Mouse (Mus musculus) heart, embryonic 13.5 days (tissue): ENCODE measurements around the gene Ptdss2. TPM values are rescaled to one million over a fixed set of nuclear protein-coding genes. Genes with fewer than 3 reads are reported as not detected.

ENCODE experiments used
- ATAC-seq: fragments of 200-750 bp; cut with Nextera tagmentation; 2 replicates; pipeline ENCODE4 v1.8.0; 2017; ENCODE audit warnings: moderate TSS enrichment; ENCODE audit not compliant: insufficient number of reproducible peaks, low FRiP score, low TSS enrichment; ENCODE audit errors: extremely low read depth
- H3K27ac ChIP-seq: fragments of 300-500 bp; sonication (generic); replicated peaks from 2 replicates; pipeline ENCODE4 v1.5.1; 2015; ENCODE audit warnings: moderate library complexity, mild to moderate bottlenecking, inconsistent platforms
- H3K27me3 ChIP-seq: fragments of 300-500 bp; sonication (generic); replicated peaks from 2 replicates; pipeline ENCODE4 v1.6.1; 2015; ENCODE audit warnings: mild to moderate bottlenecking, inconsistent platforms
- H3K36me3 ChIP-seq: fragments of 300-500 bp; sonication (generic); 2 replicates; pipeline ENCODE4 v1.6.1; 2015; ENCODE audit warnings: mild to moderate bottlenecking, inconsistent platforms
- H3K4me1 ChIP-seq: fragments of 300-500 bp; sonication (generic); 2 replicates; pipeline ENCODE4 v1.6.1; 2015; ENCODE audit warnings: inconsistent platforms
- H3K4me2 ChIP-seq: fragments of 300-500 bp; sonication (generic); 2 replicates; pipeline ENCODE4 v1.6.1; 2015; ENCODE audit warnings: inconsistent platforms, mild to moderate bottlenecking, moderate library complexity
- H3K4me3 ChIP-seq: fragments of 300-500 bp; sonication (generic); 2 replicates; pipeline ENCODE4 v1.5.1; 2015; ENCODE audit warnings: moderate library complexity, mild to moderate bottlenecking, inconsistent platforms
- H3K9ac ChIP-seq: fragments of 300-500 bp; sonication (generic); 2 replicates; pipeline ENCODE4 v1.6.1; 2015; ENCODE audit warnings: inconsistent platforms, mild to moderate bottlenecking, moderate library complexity
- H3K9me3 ChIP-seq: fragments of 300-500 bp; sonication (generic); 2 replicates; pipeline ENCODE4 v1.6.1; 2016; ENCODE audit warnings: inconsistent platforms
- WGBS: fragments of 180-500 bp; shearing (Covaris S2); methylation state at CpG from one replicate; pipeline ENCODE4 v1.1.7; 2015; ENCODE audit warnings: mixed read lengths; 5-methylcytosine and 5-hydroxymethylcytosine counted together
- polyA plus RNA-seq: library from polyadenylated mRNA; unstranded; fragments of >200 nt; fragmentation: Nextera tagmentation; extraction: Ambion mirVana; gene quantifications from 2 replicates; pipeline ENCODE4 v1.2.1, GENCODE M21; 2015

Gene Ptdss2
- polyA plus RNA-seq, 1 experiment from 2014 or later = 57.9 TPM

- Histone ChIP-seq H3K4me1 (peaks cover 21% of the 10 kb centered on the region), H3K4me2 (peak overlapping the region; percentile 85), H3K9me3 (no peaks in the 10 kb centered on the region), H3K9ac (peak overlapping the region; percentile 86), H3K27ac (peak overlapping the region; percentile 92), H3K4me3 (peak overlapping the region; percentile 66), H3K36me3 (no peaks in the 10 kb centered on the region), H3K27me3 (no peaks in the 10 kb centered on the region)
- ATAC-seq = no peak
- under 1% methylated on average over 15 of the region's 15 CpGs for WGBS
These were observed 1.3 kb downstream of the Ptdss2 start for GRCm38 (mm10) chr7:141123517-141123856.

GRCm38 (mm10) chr7:141131024-141131820 is 9.0 kb downstream of the Ptdss2 start:
- peak overlapping the region; percentile 95 for H3K4me2 ChIP-seq
- peak overlapping the region; percentile 72 for H3K4me3 ChIP-seq
- under 1% methylated on average over 59 of the region's 59 CpGs for WGBS
- no peaks in the 10 kb centered on the region for H3K9me3 ChIP-seq
- no peaks in the 10 kb centered on the region for H3K27me3 ChIP-seq
- H3K9ac ChIP-seq = peak overlapping the region; percentile 89
- peak; percentile 96 for ATAC-seq
- H3K4me1 ChIP-seq = peaks cover 24% of the 10 kb centered on the region
- H3K27ac ChIP-seq = peak overlapping the region; percentile 46
- peaks cover 14% of the 10 kb centered on the region for H3K36me3 ChIP-seq

- H3K27ac ChIP-seq = peak overlapping the region; percentile 46; the same call in 1 of the 2 replicates
- no peak for ATAC-seq
- H3K4me3 ChIP-seq = peak overlapping the region; percentile 72
- H3K9ac ChIP-seq = peak overlapping the region; percentile 89
- H3K4me2 ChIP-seq = peak overlapping the region; percentile 95
- H3K36me3 ChIP-seq = peaks cover 23% of the 10 kb centered on the region
- peaks cover 24% of the 10 kb centered on the region for H3K4me1 ChIP-seq
- no peaks in the 10 kb centered on the region for H3K27me3 ChIP-seq
- WGBS = 58% methylated on average over 12 of the region's 12 CpGs
- H3K9me3 ChIP-seq = no peaks in the 10 kb centered on the region
These were observed 9.9 kb downstream of the Ptdss2 start for GRCm38 (mm10) chr7:141131904-141132755.

DNA sequence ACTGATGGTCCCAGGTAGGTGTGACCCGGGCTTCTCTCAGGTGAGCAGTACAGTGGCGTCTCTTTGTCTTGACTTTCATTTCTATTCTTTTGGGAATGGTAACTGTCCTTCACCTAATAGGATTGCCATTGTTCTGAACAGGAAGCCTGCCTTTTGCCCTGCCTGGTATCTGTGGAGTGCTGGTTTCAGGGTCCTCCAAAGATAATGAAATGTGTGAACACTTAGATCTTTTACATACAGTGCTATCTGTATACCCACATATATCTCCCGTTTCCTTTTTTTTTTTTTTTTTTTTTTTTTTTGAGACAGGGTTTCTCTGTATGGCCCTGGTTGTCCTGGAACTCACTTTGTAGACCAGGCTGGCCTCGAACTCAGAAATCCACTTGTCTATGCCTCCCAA is 19.1 kb downstream of the Ptdss2 start:
- 77% methylated on average over 4 of the region's 4 CpGs for WGBS
- no peak for ATAC-seq
- H3K9me3 ChIP-seq = no peaks in the 10 kb centered on the region
- no peaks in the 10 kb centered on the region for H3K27me3 ChIP-seq
- H3K4me3 ChIP-seq = no peak overlapping the region
- H3K27ac ChIP-seq = no peak overlapping the region
- H3K4me2 ChIP-seq = no peak overlapping the region
- H3K4me1 ChIP-seq = peaks cover 10% of the 10 kb centered on the region
- no peak overlapping the region for H3K9ac ChIP-seq
- H3K36me3 ChIP-seq = peaks cover 71% of the 10 kb centered on the region

GRCm38 (mm10) chr7:141143112-141143511 is 20.9 kb downstream of the Ptdss2 start:
- H3K4me3 ChIP-seq = no peak overlapping the region
- peaks cover 14% of the 10 kb centered on the region for H3K4me1 ChIP-seq
- no peaks in the 10 kb centered on the region for H3K9me3 ChIP-seq
- H3K36me3 ChIP-seq = peaks cover 70% of the 10 kb centered on the region
- WGBS = 52% methylated on average over 5 of the region's 5 CpGs
- H3K27me3 ChIP-seq = no peaks in the 10 kb centered on the region
- no peak overlapping the region for H3K27ac ChIP-seq
- H3K9ac ChIP-seq = no peak overlapping the region
- ATAC-seq = no peak
- H3K4me2 ChIP-seq = no peak overlapping the region

DNA sequence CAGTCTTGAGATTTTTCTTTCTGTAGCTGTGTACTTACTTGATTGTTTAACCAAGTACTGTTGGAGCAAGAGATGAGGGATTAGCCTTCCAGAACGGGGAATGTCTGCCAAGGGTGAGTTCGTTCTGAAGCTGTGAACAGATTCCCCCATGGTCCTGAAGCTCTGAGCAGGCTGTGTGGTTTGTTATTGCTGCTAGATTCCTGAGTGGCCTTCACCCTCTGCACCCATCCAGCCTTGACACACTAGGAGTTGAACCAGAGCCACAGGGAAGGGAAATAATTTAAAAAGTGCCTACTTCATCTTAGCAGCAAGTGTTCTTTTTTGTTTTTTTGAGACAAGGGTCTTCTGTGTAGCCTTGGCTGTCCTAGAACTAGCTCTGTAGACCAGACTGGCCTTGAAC is 21.7 kb downstream of the Ptdss2 start:
- peaks cover 70% of the 10 kb centered on the region for H3K36me3 ChIP-seq
- ATAC-seq = no peak

DNA sequence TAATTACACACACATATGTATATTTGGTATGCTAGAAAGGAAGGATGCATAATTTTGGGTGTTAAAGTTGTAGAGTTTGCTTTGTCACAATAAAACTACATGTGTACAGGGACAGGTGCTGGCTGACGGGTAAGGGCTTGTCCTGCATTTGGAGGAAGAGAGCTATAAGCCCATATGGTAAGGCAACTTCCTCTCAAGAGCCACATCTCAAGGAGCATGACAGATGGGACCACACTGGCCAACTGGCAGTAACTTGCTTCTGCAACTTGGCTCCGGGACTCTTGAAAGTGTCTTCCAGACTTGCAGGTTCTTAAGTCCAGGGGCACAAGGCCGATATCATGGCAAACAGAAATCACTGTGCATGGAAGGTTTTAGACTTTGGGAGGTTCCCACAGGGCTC is 22.5 kb downstream of the Ptdss2 start:
- Histone ChIP-seq H3K4me1 (peaks cover 14% of the 10 kb centered on the region), H3K4me3 (no peak overlapping the region), H3K4me2 (no peak overlapping the region), H3K9ac (no peak overlapping the region), H3K27me3 (no peaks in the 10 kb centered on the region), H3K36me3 (peaks cover 62% of the 10 kb centered on the region), H3K27ac (no peak overlapping the region), H3K9me3 (no peaks in the 10 kb centered on the region)
- ATAC-seq = no peak
- 93% methylated on average over 3 of the region's 3 CpGs for WGBS

More for the DNA sequence above, 21.7 kb downstream of the Ptdss2 start:
- H3K9ac ChIP-seq = no peak overlapping the region
- peaks cover 14% of the 10 kb centered on the region for H3K4me1 ChIP-seq
- no peak overlapping the region for H3K4me3 ChIP-seq
- H3K9me3 ChIP-seq = no peaks in the 10 kb centered on the region
- H3K27ac ChIP-seq = no peak overlapping the region
- no peak overlapping the region for H3K4me2 ChIP-seq
- H3K27me3 ChIP-seq = no peaks in the 10 kb centered on the region
- 90% methylated on average over 2 of the region's 2 CpGs for WGBS

DNA sequence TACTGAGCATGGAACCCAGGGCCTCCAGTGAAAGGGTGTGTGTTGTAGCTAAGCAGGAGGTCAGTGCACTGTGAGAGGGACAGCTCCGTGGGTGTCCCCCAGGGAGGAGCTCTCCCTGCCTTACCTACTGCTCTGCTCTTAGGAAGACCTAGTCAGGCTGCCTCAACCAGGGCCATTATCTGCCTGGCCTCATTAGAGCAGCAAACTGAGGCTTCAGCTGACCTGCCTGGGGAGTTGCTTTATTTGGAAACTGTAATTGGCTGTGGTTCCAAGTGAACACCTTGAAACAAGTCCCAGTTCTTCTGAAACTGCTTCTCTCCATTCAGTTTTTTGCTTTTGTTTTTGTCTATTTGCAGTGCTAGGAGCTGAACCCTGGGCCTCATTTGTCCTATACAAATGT is 23.2 kb downstream of the Ptdss2 start:
- no peak overlapping the region for H3K4me3 ChIP-seq
- peaks cover 59% of the 10 kb centered on the region for H3K36me3 ChIP-seq
- peaks cover 14% of the 10 kb centered on the region for H3K4me1 ChIP-seq
- no peak overlapping the region for H3K27ac ChIP-seq
- ATAC-seq = no peak
- no peaks in the 10 kb centered on the region for H3K27me3 ChIP-seq
- H3K9me3 ChIP-seq = no peaks in the 10 kb centered on the region
- no peak overlapping the region for H3K9ac ChIP-seq
- no peak overlapping the region for H3K4me2 ChIP-seq
- 60% methylated on average over 1 of the region's 1 CpGs for WGBS

DNA sequence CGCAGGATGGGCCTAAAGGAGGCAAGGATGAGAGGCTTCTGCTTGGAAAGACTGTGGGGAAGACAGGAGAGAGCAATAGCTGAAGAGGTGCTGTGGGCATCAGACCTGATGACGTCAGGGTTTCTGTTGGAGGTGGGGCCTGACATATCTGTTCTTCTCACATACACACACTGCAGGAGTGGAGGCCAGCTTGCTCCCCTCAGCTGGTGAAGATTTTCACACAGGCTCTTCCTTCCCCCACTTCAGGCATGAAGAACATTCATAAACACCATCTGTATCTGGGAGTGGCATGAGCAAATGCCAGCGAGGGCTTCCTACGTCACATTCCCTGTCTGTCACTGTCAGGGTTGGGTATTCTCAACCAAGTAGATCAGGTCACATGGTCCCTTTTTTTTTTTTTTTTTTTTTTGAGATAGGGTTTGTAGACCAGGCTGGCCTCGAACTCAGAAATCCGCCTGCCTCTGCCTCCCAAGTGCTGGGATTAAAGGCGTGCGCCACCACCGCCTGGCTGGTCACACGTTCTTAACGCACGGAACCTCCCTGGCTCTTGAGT is 23.9 kb downstream of the Ptdss2 start:
- H3K9me3 ChIP-seq = no peaks in the 10 kb centered on the region
- peaks cover 66% of the 10 kb centered on the region for H3K36me3 ChIP-seq
- peaks cover 14% of the 10 kb centered on the region for H3K4me1 ChIP-seq
- WGBS = 89% methylated on average over 12 of the region's 12 CpGs
- ATAC-seq = no peak
- H3K27me3 ChIP-seq = no peaks in the 10 kb centered on the region
- H3K4me2 ChIP-seq = no peak overlapping the region
- H3K27ac ChIP-seq = no peak overlapping the region
- no peak overlapping the region for H3K9ac ChIP-seq
- H3K4me3 ChIP-seq = no peak overlapping the region

DNA sequence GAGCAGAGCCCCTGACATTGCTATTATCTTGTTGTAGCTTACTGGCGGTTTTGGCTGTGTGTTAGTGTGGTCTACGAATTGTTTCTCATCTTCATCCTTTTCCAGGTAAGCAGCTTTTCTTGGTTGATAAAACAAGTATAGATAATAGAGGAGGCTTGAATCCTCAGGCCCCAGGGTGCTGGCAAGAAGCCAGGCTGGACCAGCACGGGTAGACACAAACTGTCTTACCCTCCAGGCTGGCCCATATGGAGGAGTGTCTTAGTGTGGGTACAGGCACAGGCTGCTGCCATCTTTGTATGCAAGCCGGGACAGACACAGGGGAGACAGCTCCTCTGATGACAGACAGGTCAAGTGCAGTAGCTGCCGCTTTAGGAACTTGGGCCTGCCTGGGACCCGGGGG is 24.9 kb downstream of the Ptdss2 start:
- no peak overlapping the region for H3K4me3 ChIP-seq
- no peak overlapping the region for H3K9ac ChIP-seq
- peaks cover 75% of the 10 kb centered on the region for H3K36me3 ChIP-seq
- peaks cover 14% of the 10 kb centered on the region for H3K4me1 ChIP-seq
- no peak for ATAC-seq
- WGBS = 75% methylated on average over 6 of the region's 6 CpGs
- H3K9me3 ChIP-seq = no peaks in the 10 kb centered on the region
- H3K27ac ChIP-seq = no peak overlapping the region
- H3K27me3 ChIP-seq = no peaks in the 10 kb centered on the region
- H3K4me2 ChIP-seq = no peak overlapping the region

DNA sequence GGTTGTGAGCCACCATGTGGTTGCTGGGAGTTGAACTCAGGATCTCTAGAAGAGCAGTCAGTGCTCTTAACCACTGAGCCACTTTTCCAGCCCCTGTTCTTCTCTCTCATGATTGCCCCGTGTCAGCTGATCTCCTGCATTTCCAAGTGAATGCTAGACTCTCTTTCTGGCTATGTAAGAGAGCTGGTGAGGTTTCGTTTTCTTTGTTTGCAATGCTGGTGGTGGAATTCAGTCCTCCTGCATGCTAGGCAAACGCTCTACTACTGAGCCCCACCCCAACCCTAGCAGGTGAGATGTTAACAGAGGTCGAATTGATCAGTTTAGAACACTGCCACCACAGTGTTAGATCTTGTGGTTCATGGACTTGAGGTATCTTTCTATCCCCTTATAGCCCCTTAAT is 26.5 kb downstream of the Ptdss2 start:
- 79% methylated on average over 4 of the region's 4 CpGs for WGBS
- Histone ChIP-seq H3K4me2 (no peak overlapping the region), H3K36me3 (peaks cover 76% of the 10 kb centered on the region), H3K9ac (no peak overlapping the region), H3K4me3 (no peak overlapping the region), H3K9me3 (no peaks in the 10 kb centered on the region), H3K27ac (no peak overlapping the region), H3K4me1 (peaks cover 14% of the 10 kb centered on the region), H3K27me3 (no peaks in the 10 kb centered on the region)
- ATAC-seq = no peak
